Mouse (Mus musculus) heart, embryonic 13.5 days (tissue): ENCODE results near the gene Cnga3. TPM values are rescaled to one million over a fixed set of nuclear protein-coding genes. Genes with fewer than 3 reads are reported as not detected.

ENCODE experiments used
- ATAC-seq: fragments of 200-750 bp; cut with Nextera tagmentation; 2 replicates; pipeline ENCODE4 v1.8.0; 2017; ENCODE audit warnings: moderate TSS enrichment; ENCODE audit not compliant: insufficient number of reproducible peaks, low FRiP score, low TSS enrichment; ENCODE audit errors: extremely low read depth
- H3K27ac ChIP-seq: fragments of 300-500 bp; sonication (generic); replicated peaks from 2 replicates; pipeline ENCODE4 v1.5.1; 2015; ENCODE audit warnings: moderate library complexity, mild to moderate bottlenecking, inconsistent platforms
- H3K27me3 ChIP-seq: fragments of 300-500 bp; sonication (generic); replicated peaks from 2 replicates; pipeline ENCODE4 v1.6.1; 2015; ENCODE audit warnings: mild to moderate bottlenecking, inconsistent platforms
- H3K36me3 ChIP-seq: fragments of 300-500 bp; sonication (generic); 2 replicates; pipeline ENCODE4 v1.6.1; 2015; ENCODE audit warnings: mild to moderate bottlenecking, inconsistent platforms
- H3K4me1 ChIP-seq: fragments of 300-500 bp; sonication (generic); 2 replicates; pipeline ENCODE4 v1.6.1; 2015; ENCODE audit warnings: inconsistent platforms
- H3K4me2 ChIP-seq: fragments of 300-500 bp; sonication (generic); 2 replicates; pipeline ENCODE4 v1.6.1; 2015; ENCODE audit warnings: inconsistent platforms, mild to moderate bottlenecking, moderate library complexity
- H3K4me3 ChIP-seq: fragments of 300-500 bp; sonication (generic); 2 replicates; pipeline ENCODE4 v1.5.1; 2015; ENCODE audit warnings: moderate library complexity, mild to moderate bottlenecking, inconsistent platforms
- H3K9ac ChIP-seq: fragments of 300-500 bp; sonication (generic); 2 replicates; pipeline ENCODE4 v1.6.1; 2015; ENCODE audit warnings: inconsistent platforms, mild to moderate bottlenecking, moderate library complexity
- H3K9me3 ChIP-seq: fragments of 300-500 bp; sonication (generic); 2 replicates; pipeline ENCODE4 v1.6.1; 2016; ENCODE audit warnings: inconsistent platforms
- WGBS: fragments of 180-500 bp; shearing (Covaris S2); methylation state at CpG from one replicate; pipeline ENCODE4 v1.1.7; 2015; ENCODE audit warnings: mixed read lengths; 5-methylcytosine and 5-hydroxymethylcytosine counted together
- polyA plus RNA-seq: library from polyadenylated mRNA; unstranded; fragments of >200 nt; fragmentation: Nextera tagmentation; extraction: Ambion mirVana; gene quantifications from 2 replicates; pipeline ENCODE4 v1.2.1, GENCODE M21; 2015

Gene Cnga3
- polyA plus RNA-seq, 1 experiment from 2014 or later: not detected

DNA sequence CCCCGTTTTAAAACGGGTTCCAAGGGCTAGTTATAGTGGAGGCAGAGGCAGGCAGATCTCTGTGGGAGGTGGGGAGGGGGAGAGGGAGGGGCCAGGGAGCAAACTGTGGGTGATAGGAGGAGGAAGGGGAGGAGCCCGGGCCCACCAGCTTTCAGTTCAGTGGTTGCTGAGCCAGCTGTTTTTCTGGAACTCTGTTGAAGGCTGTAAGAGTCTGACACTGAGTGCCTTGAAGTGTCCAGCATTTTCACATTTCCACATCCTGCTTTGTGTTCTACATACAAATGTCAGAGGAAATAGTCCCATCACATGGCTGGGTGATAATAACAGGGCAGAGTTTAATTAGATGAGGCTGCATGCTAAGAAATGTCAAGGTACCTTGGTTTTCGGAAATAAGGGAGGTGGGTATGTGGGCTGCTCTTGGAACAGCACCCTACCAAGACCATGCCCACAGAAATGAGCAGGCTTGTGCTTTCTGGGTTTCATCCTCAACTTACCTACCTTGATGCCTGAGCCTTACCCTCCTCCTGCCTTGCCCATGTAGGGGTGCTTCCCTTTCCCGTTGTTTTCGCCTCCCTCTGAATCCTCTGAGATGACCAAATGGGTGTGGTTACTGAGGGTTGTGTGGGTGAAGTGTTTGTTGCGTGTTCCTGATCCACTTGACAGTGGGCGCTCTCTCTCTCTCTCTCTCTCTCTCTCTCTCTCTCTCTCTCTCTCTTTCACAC, 93.9 kb downstream of the Cnga3 start:
- H3K9me3 ChIP-seq: 0 out of 2 replicates have a peak, but pooled peaks cover 2% of the 10 kb centered on the region
- 80% methylated on average over 7 of the region's 8 CpGs for WGBS
- ATAC-seq: no peak
- H3K4me3 ChIP-seq: no peak overlapping the region
- H3K27ac ChIP-seq: no peak overlapping the region
- no peaks in the 10 kb centered on the region for H3K27me3 ChIP-seq
- no peaks in the 10 kb centered on the region for H3K36me3 ChIP-seq
- H3K4me1 ChIP-seq: peaks cover 19% of the 10 kb centered on the region
- no peak overlapping the region for H3K9ac ChIP-seq
- no peak overlapping the region for H3K4me2 ChIP-seq

GRCm38 (mm10) chr1:37308743-37309100, 94.5 kb downstream of the Cnga3 start:
- no peaks in the 10 kb centered on the region for H3K36me3 ChIP-seq
- no peaks in the 10 kb centered on the region for H3K27me3 ChIP-seq
- H3K4me1 ChIP-seq: peaks cover 19% of the 10 kb centered on the region
- no peak overlapping the region for H3K4me2 ChIP-seq
- H3K9me3 ChIP-seq: 0 out of 2 replicates have a peak, but pooled peaks cover 2% of the 10 kb centered on the region
- WGBS: 78% methylated on average over 3 of the region's 3 CpGs
- H3K4me3 ChIP-seq: no peak overlapping the region
- H3K27ac ChIP-seq: no peak overlapping the region
- no peak overlapping the region for H3K9ac ChIP-seq
- ATAC-seq: no peak

- no peak overlapping the region for H3K4me3 ChIP-seq
- WGBS: 86% methylated on average over 4 of the region's 4 CpGs
Observed at GRCm38 (mm10) chr1:37309939-37310515, 95.8 kb downstream of the Cnga3 start.

More at GRCm38 (mm10) chr1:37309939-37310515, 95.8 kb downstream of the Cnga3 start:
- Histone ChIP-seq H3K36me3 (no peaks in the 10 kb centered on the region), H3K4me2 (no peak overlapping the region), H3K4me1 (peaks cover 32% of the 10 kb centered on the region), H3K27ac (no peak overlapping the region), H3K9ac (no peak overlapping the region), H3K9me3 (0 out of 2 replicates have a peak, but pooled peaks cover 2% of the 10 kb centered on the region), H3K27me3 (no peaks in the 10 kb centered on the region)
- no peak for ATAC-seq

Other genes with a start within 250 kb of the Cnga3 start
- gene Vwa3b, start 187.8 kb upstream of the Cnga3 start, polyA plus RNA-seq: 0.08 and 0.24 TPM in 2 replicates
- gene Inpp4a, start 85.4 kb downstream of the Cnga3 start, polyA plus RNA-seq: 14.7 and 14.8 TPM in 2 replicates
- 56.8 and 60.0 TPM in 2 replicates for gene Coa5, start 215.7 kb downstream of the Cnga3 start, polyA plus RNA-seq
- 75.9 and 86.4 TPM in 2 replicates for gene Unc50, start 215.7 kb downstream of the Cnga3 start, polyA plus RNA-seq